Mouse (Mus musculus) forebrain, embryonic 15.5 days (tissue): ENCODE measurements around the gene Tekt1. TPM values are rescaled to one million over a fixed set of nuclear protein-coding genes. Genes with fewer than 3 reads are reported as not detected.
"Not testable (repeated sequence)": the region's sequence is repeated elsewhere in the genome, so short reads cannot be mapped to it uniquely, and the experiment has no call there.

ENCODE experiments used
- ATAC-seq: fragments of 200-750 bp; cut with Nextera tagmentation; replicated peaks from 2 replicates; pipeline ENCODE4 v1.8.0; 2017; ENCODE audit warnings: mild to moderate bottlenecking, moderate TSS enrichment, moderate library complexity
- H3K27ac ChIP-seq: fragments of 300-500 bp; sonication (generic); replicated peaks from 2 replicates; pipeline ENCODE4 v1.5.1; 2015; ENCODE audit warnings: mild to moderate bottlenecking, inconsistent platforms
- H3K27me3 ChIP-seq: fragments of 300-500 bp; sonication (generic); 2 replicates; pipeline ENCODE4 v1.6.1; 2015; ENCODE audit warnings: inconsistent platforms
- H3K36me3 ChIP-seq: fragments of 300-500 bp; sonication (generic); 2 replicates; pipeline ENCODE4 v1.6.1; 2015; ENCODE audit warnings: mild to moderate bottlenecking, inconsistent platforms
- H3K4me1 ChIP-seq: fragments of 300-500 bp; sonication (generic); 2 replicates; pipeline ENCODE4 v1.6.1; 2015; ENCODE audit warnings: inconsistent platforms
- H3K4me2 ChIP-seq: fragments of 300-500 bp; sonication (generic); replicated peaks from 2 replicates; pipeline ENCODE4 v1.6.1; 2015; ENCODE audit warnings: mild to moderate bottlenecking, inconsistent platforms
- H3K4me3 ChIP-seq: fragments of 300-500 bp; sonication (generic); 2 replicates; pipeline ENCODE4 v1.5.1; 2015; ENCODE audit warnings: mild to moderate bottlenecking, inconsistent platforms
- H3K9ac ChIP-seq: fragments of 300-500 bp; sonication (generic); replicated peaks from 2 replicates; pipeline ENCODE4 v1.6.1; 2015; ENCODE audit warnings: mild to moderate bottlenecking, inconsistent platforms
- H3K9me3 ChIP-seq: fragments of 300-500 bp; sonication (generic); 2 replicates; pipeline ENCODE4 v1.6.1; 2016; ENCODE audit warnings: inconsistent platforms
- WGBS: fragments of 180-500 bp; shearing (Covaris S2); methylation state at CpG from one replicate; pipeline ENCODE4 v1.1.7; 2015; ENCODE audit warnings: mixed read lengths; 5-methylcytosine and 5-hydroxymethylcytosine counted together
- polyA plus RNA-seq: library from polyadenylated mRNA; unstranded; fragments of >200 nt; fragmentation: Nextera tagmentation; extraction: Ambion mirVana; gene quantifications from 2 replicates; pipeline ENCODE4 v1.2.1, GENCODE M21; 2015

The Tekt1 gene
- polyA plus RNA-seq, 1 experiment from 2014 or later, result 10.9 TPM

- Histone ChIP-seq H3K27me3 (no peaks in the 10 kb centered on the region), H3K4me2 (no peak overlapping the region), H3K36me3 (no peaks in the 10 kb centered on the region), H3K4me3 (no peak overlapping the region), H3K9me3 (no peaks in the 10 kb centered on the region), H3K4me1 (peaks cover 12% of the 10 kb centered on the region), H3K27ac (no peak overlapping the region), H3K9ac (no peak overlapping the region)
- WGBS, result 71% methylated on average over 3 of the region's 3 CpGs
- ATAC-seq, result no peak
These were observed 9.1 kb downstream of the Tekt1 start for GRCm38 (mm10) chr11:72353186-72353585.

GRCm38 (mm10) chr11:72352272-72352671, 10.0 kb downstream of the Tekt1 start:
- no peaks in the 10 kb centered on the region for H3K36me3 ChIP-seq
- no peak overlapping the region for H3K9ac ChIP-seq
- H3K4me2 ChIP-seq, result no peak overlapping the region
- ATAC-seq, result no peak
- no peak overlapping the region for H3K27ac ChIP-seq
- 78% methylated on average over 1 of the region's 1 CpGs for WGBS
- H3K9me3 ChIP-seq, result no peaks in the 10 kb centered on the region
- H3K27me3 ChIP-seq, result no peaks in the 10 kb centered on the region
- H3K4me3 ChIP-seq, result no peak overlapping the region
- peaks cover 12% of the 10 kb centered on the region for H3K4me1 ChIP-seq

GRCm38 (mm10) chr11:72349652-72350051, 12.6 kb downstream of the Tekt1 start:
- no peak overlapping the region for H3K4me3 ChIP-seq
- H3K9ac ChIP-seq, result no peak overlapping the region
- H3K4me1 ChIP-seq, result peaks cover 7% of the 10 kb centered on the region
- H3K27ac ChIP-seq, result no peak overlapping the region
- no peak overlapping the region for H3K4me2 ChIP-seq
- no peaks in the 10 kb centered on the region for H3K36me3 ChIP-seq
- ATAC-seq, result no peak
- no peaks in the 10 kb centered on the region for H3K9me3 ChIP-seq
- no peaks in the 10 kb centered on the region for H3K27me3 ChIP-seq
- 79% methylated on average over 4 of the region's 4 CpGs for WGBS

- 59% methylated on average over 8 of the region's 8 CpGs for WGBS
These were observed 13.2 kb downstream of the Tekt1 start for GRCm38 (mm10) chr11:72349016-72349415.

GRCm38 (mm10) chr11:72348563-72348962, 13.7 kb downstream of the Tekt1 start:
- no peak overlapping the region for H3K4me3 ChIP-seq
- no peaks in the 10 kb centered on the region for H3K36me3 ChIP-seq
- 61% methylated on average over 10 of the region's 10 CpGs for WGBS
- ATAC-seq, result no peak
- H3K9me3 ChIP-seq, result no peaks in the 10 kb centered on the region
- H3K4me1 ChIP-seq, result peaks cover 7% of the 10 kb centered on the region
- H3K27me3 ChIP-seq, result no peaks in the 10 kb centered on the region
- H3K27ac ChIP-seq, result no peak overlapping the region
- H3K4me2 ChIP-seq, result no peak overlapping the region
- no peak overlapping the region for H3K9ac ChIP-seq

More at GRCm38 (mm10) chr11:72349016-72349415, 13.2 kb downstream of the Tekt1 start:
- H3K36me3 ChIP-seq, result no peaks in the 10 kb centered on the region
- H3K4me3 ChIP-seq, result no peak overlapping the region
- no peaks in the 10 kb centered on the region for H3K9me3 ChIP-seq
- H3K4me2 ChIP-seq, result no peak overlapping the region
- ATAC-seq, result no peak
- H3K4me1 ChIP-seq, result peaks cover 7% of the 10 kb centered on the region
- H3K27me3 ChIP-seq, result no peaks in the 10 kb centered on the region
- no peak overlapping the region for H3K9ac ChIP-seq
- H3K27ac ChIP-seq, result no peak overlapping the region

- H3K4me3 ChIP-seq, result no peak overlapping the region
- no peaks in the 10 kb centered on the region for H3K9me3 ChIP-seq
- H3K27ac ChIP-seq, result no peak overlapping the region
- ATAC-seq, result no peak
- H3K4me1 ChIP-seq, result peaks cover 7% of the 10 kb centered on the region
- H3K27me3 ChIP-seq, result no peaks in the 10 kb centered on the region
- no peak overlapping the region for H3K9ac ChIP-seq
- H3K4me2 ChIP-seq, result no peak overlapping the region
- 89% methylated on average over 11 of the region's 11 CpGs for WGBS
- no peaks in the 10 kb centered on the region for H3K36me3 ChIP-seq
These were observed 17.8 kb downstream of the Tekt1 start for GRCm38 (mm10) chr11:72344486-72344885.

GRCm38 (mm10) chr11:72343904-72344303, 18.3 kb downstream of the Tekt1 start:
- WGBS, result 29% methylated on average over 8 of the region's 8 CpGs
- no peak for ATAC-seq
- no peak overlapping the region for H3K27ac ChIP-seq
- no peaks in the 10 kb centered on the region for H3K36me3 ChIP-seq
- H3K9ac ChIP-seq, result no peak overlapping the region
- H3K4me2 ChIP-seq, result no peak overlapping the region
- no peaks in the 10 kb centered on the region for H3K9me3 ChIP-seq
- H3K27me3 ChIP-seq, result no peaks in the 10 kb centered on the region
- H3K4me1 ChIP-seq, result peaks cover 2% of the 10 kb centered on the region; the same call in 1 of the 2 replicates
- no peak overlapping the region for H3K4me3 ChIP-seq

GRCm38 (mm10) chr11:72343238-72343625, 19.0 kb downstream of the Tekt1 start:
- not testable (repeated sequence) for ATAC-seq, H3K27ac ChIP-seq, H3K27me3 ChIP-seq, H3K4me1 ChIP-seq, H3K9me3 ChIP-seq, H3K4me2 ChIP-seq, H3K4me3 ChIP-seq, H3K36me3 ChIP-seq, H3K9ac ChIP-seq
- WGBS, result 90% methylated on average over 5 of the region's 5 CpGs

- Histone ChIP-seq H3K27ac (no peak overlapping the region), H3K36me3 (no peaks in the 10 kb centered on the region), H3K4me2 (no peak overlapping the region), H3K4me3 (no peak overlapping the region), H3K4me1 (peaks cover 8% of the 10 kb centered on the region), H3K27me3 (no peaks in the 10 kb centered on the region), H3K9me3 (no peaks in the 10 kb centered on the region), H3K9ac (no peak overlapping the region)
- ATAC-seq, result peak; percentile 71
- WGBS, result 14% methylated on average over 7 of the region's 7 CpGs
These were observed 19.5 kb downstream of the Tekt1 start for GRCm38 (mm10) chr11:72342549-72343237.

- 86% methylated on average over 4 of the region's 4 CpGs for WGBS
- no peak for ATAC-seq
- H3K4me3 ChIP-seq, result no peak overlapping the region
- no peaks in the 10 kb centered on the region for H3K9me3 ChIP-seq
- H3K9ac ChIP-seq, result no peak overlapping the region
- H3K27me3 ChIP-seq, result no peaks in the 10 kb centered on the region
- no peak overlapping the region for H3K4me2 ChIP-seq
- H3K27ac ChIP-seq, result no peak overlapping the region
- H3K4me1 ChIP-seq, result peaks cover 8% of the 10 kb centered on the region
- H3K36me3 ChIP-seq, result no peaks in the 10 kb centered on the region
These were observed 22.5 kb downstream of the Tekt1 start for GRCm38 (mm10) chr11:72339716-72340115.

GRCm38 (mm10) chr11:72338437-72338871, 23.8 kb downstream of the Tekt1 start:
- no peaks in the 10 kb centered on the region for H3K36me3 ChIP-seq
- 22% methylated on average over 5 of the region's 5 CpGs for WGBS
- H3K4me1 ChIP-seq, result peaks cover 8% of the 10 kb centered on the region
- H3K27me3 ChIP-seq, result no peaks in the 10 kb centered on the region
- H3K27ac ChIP-seq, result no peak overlapping the region; the same call in 1 of the 2 replicates
- H3K4me3 ChIP-seq, result no peak overlapping the region
- 0 out of 2 replicates have a peak, but pooled peaks have one; percentile 32 for ATAC-seq
- H3K9me3 ChIP-seq, result no peaks in the 10 kb centered on the region
- no peak overlapping the region for H3K4me2 ChIP-seq
- H3K9ac ChIP-seq, result no peak overlapping the region

- 88% methylated on average over 8 of the region's 8 CpGs for WGBS
- Histone ChIP-seq H3K4me1 (peaks cover 8% of the 10 kb centered on the region), H3K27ac (no peak overlapping the region), H3K27me3 (no peaks in the 10 kb centered on the region), H3K9ac (no peak overlapping the region), H3K9me3 (no peaks in the 10 kb centered on the region), H3K36me3 (no peaks in the 10 kb centered on the region), H3K4me3 (no peak overlapping the region), H3K4me2 (no peak overlapping the region)
- ATAC-seq, result no peak
These were observed 25.5 kb downstream of the Tekt1 start for GRCm38 (mm10) chr11:72336726-72337125.

- ATAC-seq, result no peak
- Histone ChIP-seq H3K27ac (no peak overlapping the region), H3K27me3 (no peaks in the 10 kb centered on the region), H3K4me3 (no peak overlapping the region), H3K4me1 (peaks cover 8% of the 10 kb centered on the region), H3K4me2 (no peak overlapping the region), H3K36me3 (no peaks in the 10 kb centered on the region), H3K9me3 (no peaks in the 10 kb centered on the region), H3K9ac (no peak overlapping the region)
- WGBS, result 70% methylated on average over 4 of the region's 4 CpGs
These were observed 27.6 kb downstream of the Tekt1 start for GRCm38 (mm10) chr11:72334653-72335052.
